Mouse (Mus musculus): Measurements from ENCODE around the gene Skida1.

Skida1 gene

DNA sequence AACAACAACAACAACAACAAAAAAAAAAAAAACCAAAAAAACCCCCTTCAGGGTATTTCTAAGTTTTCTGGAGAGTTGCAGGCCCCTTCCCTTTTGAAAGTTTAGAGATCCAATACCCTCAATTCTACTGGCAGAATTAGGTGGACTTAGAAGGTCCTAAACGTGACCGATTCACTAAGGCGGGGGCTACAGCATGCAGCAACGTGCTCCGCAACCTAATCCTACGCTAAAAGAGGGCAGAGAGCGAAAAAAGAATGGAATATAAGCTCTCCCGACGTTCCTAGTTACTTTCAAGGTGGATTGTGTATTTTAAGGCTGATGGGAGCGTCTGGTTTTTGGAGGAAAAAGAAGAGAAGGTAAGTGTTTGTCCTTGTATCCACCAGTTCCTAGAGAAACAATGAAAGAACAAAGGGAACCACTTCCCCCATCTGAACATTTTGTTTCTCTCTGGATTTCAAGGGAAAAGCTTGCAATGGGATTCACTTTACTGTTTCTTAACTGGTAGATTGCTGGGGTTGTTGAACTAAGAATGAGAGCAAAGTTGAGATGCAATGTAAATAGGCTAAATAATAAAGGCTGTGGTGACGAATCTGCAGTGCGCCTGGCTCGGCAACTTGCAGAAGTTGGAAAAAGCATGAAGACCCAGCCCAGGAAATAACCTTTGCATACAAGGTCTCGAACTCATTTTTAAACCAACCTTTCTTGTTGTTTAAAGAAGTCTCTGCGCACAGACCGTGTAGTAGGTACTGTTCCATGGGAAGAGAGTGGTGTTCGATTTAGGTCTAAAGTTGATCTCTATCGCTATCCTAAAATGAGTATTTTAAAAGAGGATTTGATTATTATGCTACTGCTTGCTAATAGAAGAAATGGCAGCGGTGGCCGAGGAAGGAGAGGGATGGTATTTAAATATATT, 6.4 kb upstream of the Skida1 start, which contains the start of gene Mllt10:
Gene Mllt10 (plus strand): TSS at position 222 of the 913 bp plus-strand sequence.
- DNase-seq (ENCODE audit: low read depth, low spot score) = no peak

DNA sequence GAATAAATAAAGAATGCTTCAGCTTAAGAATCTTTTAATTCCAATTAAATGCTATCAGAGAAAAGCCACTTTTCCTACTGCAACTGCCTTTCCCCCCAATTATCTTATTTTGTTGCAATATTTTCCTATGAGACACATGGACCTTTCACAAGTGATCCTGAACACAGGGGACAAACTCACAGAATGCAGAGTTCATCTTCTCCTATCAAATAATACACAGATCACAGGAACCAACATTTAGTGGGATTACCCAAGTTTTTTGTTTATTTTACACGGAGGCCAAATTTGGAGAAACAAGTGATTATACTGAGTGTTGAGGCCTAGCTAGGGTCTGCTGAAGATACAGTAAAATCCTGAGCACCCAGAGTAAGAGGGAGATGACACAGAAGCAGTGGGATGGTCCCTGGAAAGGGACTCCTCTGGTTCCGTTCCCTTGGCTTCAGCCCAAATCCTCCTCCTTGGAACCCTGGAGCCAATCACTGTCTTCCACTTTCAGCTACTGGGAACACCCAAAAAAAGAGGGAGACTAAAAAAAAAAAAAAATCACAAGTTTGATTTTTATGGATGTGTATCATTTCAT, 5.2 kb upstream of the Skida1 start:
- DNase-seq (ENCODE audit: low read depth, low spot score) = no peak

DNA sequence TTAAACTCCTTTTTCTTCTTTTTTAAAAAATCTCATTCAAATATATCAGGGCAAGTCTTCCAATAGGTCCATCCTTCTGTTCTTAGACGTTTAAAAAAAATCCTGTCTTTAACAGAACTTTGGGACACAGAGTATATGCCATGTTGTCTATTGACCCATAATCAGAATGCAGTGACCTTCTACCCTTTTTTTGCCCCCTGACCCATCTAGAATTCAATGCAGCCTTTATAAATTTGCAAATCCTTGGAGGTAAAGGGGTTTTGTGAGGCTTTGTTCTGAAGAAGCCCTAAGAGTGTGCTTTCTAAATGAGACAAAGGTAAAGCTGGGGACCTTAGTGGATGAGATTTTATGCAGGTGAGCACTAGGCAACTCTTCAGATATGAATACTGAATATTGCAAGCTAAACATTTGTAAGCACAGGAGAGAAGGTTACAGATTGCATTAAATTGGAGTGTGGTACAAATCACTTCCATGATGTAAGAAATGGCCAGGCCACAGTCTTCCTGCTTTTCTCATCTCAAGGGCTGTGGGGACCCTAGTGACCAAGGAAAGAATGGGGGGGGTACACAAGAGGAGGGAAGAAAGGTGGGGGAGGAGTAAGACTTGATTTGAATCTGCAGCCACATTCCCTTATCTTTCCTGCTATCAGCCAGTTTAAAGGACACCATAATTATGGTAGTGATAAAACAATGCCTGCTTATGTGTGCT, 4.5 kb upstream of the Skida1 start:
- DNase-seq (ENCODE audit: low read depth, low spot score) = no peak

GRCm38 (mm10) chr2:18052581-18052980, 3.7 kb upstream of the Skida1 start:
- no peak for DNase-seq (ENCODE audit: low read depth, low spot score)

- DNase-seq (ENCODE audit: low read depth, low spot score) = no peak
Measured at GRCm38 (mm10) chr2:18051831-18052170, 3.0 kb upstream of the Skida1 start.

DNA sequence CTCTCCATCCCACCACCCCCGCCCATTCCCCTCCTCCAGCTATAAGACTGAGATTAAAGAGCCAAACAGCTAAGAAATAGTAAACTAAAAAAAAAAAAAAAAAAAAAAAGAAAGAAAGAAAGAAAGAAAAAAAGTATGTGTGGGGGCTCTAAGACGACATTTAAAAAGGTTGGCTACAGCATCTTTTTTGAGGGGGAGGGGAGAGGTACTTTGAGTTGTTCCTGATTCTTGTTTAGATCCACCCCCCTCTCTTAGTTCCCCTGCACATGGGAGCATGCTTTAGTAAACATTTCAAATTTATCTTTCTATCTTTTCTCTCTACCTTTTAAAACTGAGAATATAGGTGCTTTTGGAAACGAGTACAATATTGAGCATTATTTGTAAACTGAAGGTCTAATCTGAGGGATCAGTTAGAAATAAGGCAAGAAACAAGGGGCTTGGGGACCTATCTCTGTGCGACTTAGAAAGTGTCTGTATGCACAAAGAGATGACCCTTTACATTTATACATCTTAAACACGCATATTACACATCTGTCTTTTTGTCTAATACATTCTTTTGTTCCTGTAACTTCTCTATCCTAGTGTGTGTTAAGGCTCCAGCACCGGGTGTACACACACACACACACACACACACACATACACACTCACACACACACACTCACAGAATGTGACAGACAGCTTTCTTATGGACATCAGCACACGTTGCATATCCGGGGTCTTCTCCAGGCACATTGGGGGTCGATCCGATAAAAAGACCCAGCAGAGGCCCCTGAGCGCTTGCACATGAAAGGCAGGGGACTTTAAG, 2.4 kb upstream of the Skida1 start:
- DNase-seq (ENCODE audit: low read depth, low spot score) = no peak

DNA sequence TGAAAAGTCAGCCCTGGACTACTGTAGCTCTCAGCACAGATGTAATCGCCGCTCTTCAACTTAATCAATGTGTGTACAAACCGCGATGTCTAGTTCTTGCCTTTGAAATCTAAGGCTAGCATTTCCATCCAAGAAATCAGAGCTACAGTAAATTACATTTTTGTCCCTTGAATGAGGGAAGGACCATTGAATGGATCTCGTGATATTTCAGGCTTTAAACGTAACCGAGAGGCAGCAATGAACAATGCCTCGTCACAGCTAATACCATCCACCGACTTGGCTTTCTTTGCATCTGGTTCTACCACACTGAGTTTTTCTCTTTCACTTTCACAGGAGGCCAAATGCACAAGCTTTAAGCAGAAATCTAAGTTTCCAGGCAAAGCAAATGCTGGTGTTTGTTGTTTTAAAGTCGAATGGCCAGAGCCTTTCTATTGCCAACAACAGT, 1.7 kb upstream of the Skida1 start:
- no peak for DNase-seq (ENCODE audit: low read depth, low spot score)

DNA sequence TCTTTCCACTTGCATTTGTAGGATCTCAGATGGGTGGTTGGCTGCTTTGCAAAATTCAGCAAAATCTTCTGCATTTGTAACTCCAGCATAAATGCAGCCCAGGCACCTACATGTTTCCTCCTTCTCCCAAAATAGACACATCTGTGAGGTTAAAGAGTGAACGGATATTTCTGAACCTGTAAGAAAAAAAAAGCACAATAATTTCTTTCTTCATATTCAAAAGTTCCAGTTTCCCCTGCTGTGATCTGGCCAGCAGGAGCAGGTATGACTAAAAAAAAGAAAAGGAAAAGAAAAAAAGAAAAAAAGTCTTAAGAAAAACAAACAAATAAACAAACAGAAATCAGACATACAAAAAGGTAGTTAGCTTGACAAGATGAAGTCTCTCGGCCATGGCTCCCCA, 1.2 kb upstream of the Skida1 start:
- DNase-seq (ENCODE audit: low read depth, low spot score) = no peak

DNA sequence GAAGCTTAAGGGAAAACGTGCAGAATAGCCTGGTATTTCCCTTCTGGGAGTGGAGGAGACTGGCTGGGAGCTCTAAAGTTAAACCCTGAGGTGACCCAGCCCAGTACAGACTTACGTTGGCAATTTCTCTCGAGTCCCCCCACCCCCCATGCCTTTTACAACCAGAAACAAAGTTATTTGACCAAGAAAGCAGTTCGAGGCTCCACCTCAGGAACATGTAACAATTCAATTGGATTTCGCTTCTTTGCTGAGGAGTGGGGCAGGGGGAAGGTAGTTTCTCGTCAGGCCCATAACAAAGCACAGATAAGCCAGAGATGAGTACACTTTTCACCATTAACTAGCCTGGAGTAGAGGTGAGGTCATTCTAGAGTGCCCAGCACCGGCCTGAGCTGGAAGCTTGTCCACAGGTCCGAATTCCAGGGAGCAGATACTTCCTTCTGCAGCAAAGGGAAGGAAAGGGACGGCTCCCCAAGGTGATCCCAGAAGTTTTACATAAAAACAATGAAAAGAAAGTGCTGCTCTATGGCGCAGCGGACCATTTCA, 499 bp upstream of the Skida1 start:
- no peak for DNase-seq (ENCODE audit: low read depth, low spot score)

DNA sequence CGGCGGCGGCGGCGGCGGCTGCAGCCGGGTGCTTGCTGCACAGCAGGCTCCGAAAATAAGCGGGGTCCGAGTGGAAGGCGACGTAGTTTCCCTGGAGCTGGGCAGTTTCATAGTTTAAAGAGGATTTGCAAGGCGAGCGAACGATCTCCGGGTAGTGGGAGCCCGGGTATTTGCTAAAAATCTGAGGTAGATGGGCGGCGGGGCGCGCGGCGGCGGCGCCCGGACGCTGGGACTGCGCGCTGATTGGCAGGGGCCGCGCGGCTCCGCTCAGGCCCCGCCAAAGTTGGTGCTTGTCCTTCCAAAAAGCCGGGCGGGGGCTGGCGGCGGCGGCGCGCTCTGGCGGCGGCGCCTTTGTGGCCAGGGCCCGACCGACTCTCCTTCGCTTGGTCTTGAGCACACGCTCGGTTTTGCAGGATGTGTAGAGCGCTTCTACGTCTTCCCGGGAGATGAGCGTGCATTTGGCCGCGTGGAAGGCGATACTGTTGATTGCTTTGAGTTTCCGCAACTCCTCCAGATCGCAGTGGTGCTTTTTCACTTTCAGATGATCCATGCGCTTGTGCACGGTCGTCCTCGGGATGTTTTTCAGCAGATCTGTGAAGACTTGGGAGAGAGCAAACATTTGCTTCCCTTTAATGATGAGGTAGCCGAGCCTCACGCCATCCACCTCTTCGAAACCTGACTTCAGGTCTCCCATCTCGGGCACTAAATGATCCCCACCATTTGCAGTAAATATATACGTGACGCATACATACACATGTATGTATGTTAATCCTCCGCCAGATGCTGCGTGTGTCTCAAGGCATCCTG, 1.0 kb downstream of the Skida1 start:
- peak; percentile 66 for DNase-seq (ENCODE audit: low read depth, low spot score)

GRCm38 (mm10) chr2:18046758-18047645, 1.8 kb downstream of the Skida1 start:
- no peak for DNase-seq (ENCODE audit: low read depth, low spot score)

- DNase-seq (ENCODE audit: low read depth, low spot score) = no peak
Measured at GRCm38 (mm10) chr2:18046186-18046585, 2.7 kb downstream of the Skida1 start.

GRCm38 (mm10) chr2:18045781-18046181, 3.1 kb downstream of the Skida1 start:
- DNase-seq (ENCODE audit: low read depth, low spot score) = no peak

- DNase-seq (ENCODE audit: low read depth, low spot score) = no peak
Measured at GRCm38 (mm10) chr2:18045143-18045780, 3.6 kb downstream of the Skida1 start.

DNA sequence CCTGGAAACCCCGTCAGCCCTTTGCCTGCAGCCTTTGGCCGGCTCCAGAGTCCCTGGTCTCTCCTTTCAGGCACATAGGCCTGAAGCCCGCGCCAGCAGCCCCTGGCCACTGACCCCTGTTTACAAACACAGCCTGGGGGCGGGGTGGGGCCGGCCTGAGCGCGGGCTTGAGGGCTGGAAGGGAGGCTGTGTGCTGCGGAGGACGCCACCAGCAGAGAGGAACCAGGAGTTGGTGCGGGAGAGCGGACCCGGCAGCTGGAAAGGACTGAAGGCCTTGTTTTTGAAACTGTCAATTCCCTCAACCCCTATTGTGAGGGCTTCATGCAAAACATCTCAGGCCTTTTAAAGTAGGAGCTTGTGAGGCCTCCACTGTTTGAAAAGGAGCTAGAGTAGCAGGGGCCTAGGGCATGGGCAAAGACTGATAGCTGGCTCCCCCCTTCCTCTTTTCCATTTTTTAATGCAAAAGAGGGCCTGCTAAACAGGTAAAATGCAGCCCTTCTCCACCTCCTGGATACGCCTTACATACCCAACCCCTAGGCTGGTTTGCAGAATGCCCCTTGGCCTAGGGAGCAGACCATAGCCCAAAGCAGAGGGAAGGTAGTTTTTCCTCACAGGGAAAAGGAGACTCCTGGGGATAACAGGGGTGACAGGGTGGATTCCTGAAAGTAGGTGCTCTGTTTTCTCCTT, 7.5 kb downstream of the Skida1 start:
- DNase-seq (ENCODE audit: low read depth, low spot score) = no peak

- no peak for DNase-seq (ENCODE audit: low read depth, low spot score)
Measured at GRCm38 (mm10) chr2:18040347-18041160, 8.3 kb downstream of the Skida1 start.

- no peak for DNase-seq (ENCODE audit: low read depth, low spot score)
Measured at GRCm38 (mm10) chr2:18039566-18040290, 9.1 kb downstream of the Skida1 start.

All from forelimb bud, embryonic 11.5 days (tissue).